Mouse (Mus musculus) bone marrow macrophage, adult 2 months (primary cell): ENCODE data around the gene Ifit1. TPM values are rescaled to one million over a fixed set of nuclear protein-coding genes. Genes with fewer than 3 reads are reported as not detected.

ENCODE experiments used
- H3K27ac ChIP-seq: 2 replicates; pipeline ENCODE4 v1.5.1; 2012; ENCODE audit warnings: low read depth, low read length; ENCODE audit not compliant: insufficient read depth
- H3K4me1 ChIP-seq: 2 replicates; pipeline ENCODE4 v1.6.1; 2012; ENCODE audit warnings: low read length; ENCODE audit not compliant: control insufficient read depth, insufficient read depth
- H3K4me3 ChIP-seq: 2 replicates; pipeline ENCODE4 v1.5.1; 2012; ENCODE audit warnings: mild to moderate bottlenecking, low read length, moderate library complexity; ENCODE audit not compliant: insufficient read depth
- CTCF ChIP-seq: IDR thresholded peaks from 2 replicates; pipeline ENCODE4 v1.5.1; 2012; ENCODE audit warnings: low read depth, mild to moderate bottlenecking, low read length, moderate library complexity
- POLR2A ChIP-seq: IDR thresholded peaks from 2 replicates; pipeline ENCODE4 v1.6.1; 2012; ENCODE audit warnings: mild to moderate bottlenecking, low read depth, low read length, borderline replicate concordance
- polyA plus RNA-seq: library from polyadenylated mRNA; stranded (reverse); fragments of >200 nt; gene quantifications from 2 replicates; pipeline ENCODE4 v1.2.4, GENCODE M21; 2012; ENCODE audit not compliant: missing spikeins, insufficient read depth, insufficient read length

The Ifit1 gene
- polyA plus RNA-seq, 1 experiment: 46.3 TPM

DNA sequence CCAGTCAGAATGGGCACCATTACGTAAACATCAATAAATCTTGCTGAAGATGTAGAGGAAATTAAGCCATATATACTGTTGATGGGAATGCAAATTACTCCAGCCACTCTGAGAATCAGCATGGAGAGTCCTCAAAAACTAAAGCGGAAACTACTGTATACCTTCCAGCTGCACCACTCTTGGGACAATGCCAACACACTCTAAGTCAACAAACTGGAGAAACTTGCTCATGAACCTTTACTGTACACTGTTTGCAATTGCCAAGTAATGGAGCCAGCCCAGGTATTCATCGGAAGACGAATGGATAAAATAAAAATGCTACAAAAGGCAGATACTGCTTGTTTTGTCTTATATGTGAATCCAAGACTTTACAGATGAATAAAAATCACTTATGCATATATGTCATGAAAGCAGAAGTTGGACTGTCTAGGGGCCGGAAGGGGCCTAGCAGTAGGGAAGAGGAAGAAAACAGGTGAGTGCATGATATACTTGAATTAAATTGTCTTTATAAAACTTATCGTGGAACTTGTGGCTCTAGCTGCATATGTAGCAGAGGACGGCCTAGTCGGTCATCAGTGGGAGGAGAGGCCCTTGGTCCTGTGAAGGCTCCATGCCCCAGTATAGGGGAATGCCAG, 55.8 kb downstream of the Ifit1 start:
- TF ChIP-seq POLR2A (no peak), CTCF (no peak)
- H3K4me1 ChIP-seq: peaks cover 2% of the 10 kb centered on the region; the same call in 1 of the 2 replicates
- H3K4me3 ChIP-seq: no peak overlapping the region
- H3K27ac ChIP-seq: no peak overlapping the region

DNA sequence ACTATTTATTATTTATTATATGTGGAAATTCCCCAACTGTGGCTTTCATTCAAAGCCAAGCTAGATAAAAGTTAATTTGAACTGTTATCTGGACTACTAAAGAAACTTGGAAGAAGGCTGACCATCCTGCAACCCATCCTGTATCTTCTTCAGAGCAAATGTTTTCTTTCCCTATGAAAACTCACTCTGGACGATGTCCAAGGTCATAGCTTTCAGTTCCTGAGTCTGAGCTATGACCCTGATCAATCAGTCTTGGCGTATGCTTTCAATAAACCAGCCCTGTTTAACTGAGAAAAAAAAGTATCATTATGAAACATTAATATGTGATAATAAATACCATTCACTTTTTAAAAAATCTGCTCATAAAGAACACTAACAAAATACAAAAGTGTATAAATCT, 56.8 kb downstream of the Ifit1 start:
- no peak overlapping the region for H3K27ac ChIP-seq
- peaks cover 2% of the 10 kb centered on the region; the same call in 1 of the 2 replicates for H3K4me1 ChIP-seq
- H3K4me3 ChIP-seq: no peak overlapping the region
- TF ChIP-seq CTCF (no peak), POLR2A (no peak)

DNA sequence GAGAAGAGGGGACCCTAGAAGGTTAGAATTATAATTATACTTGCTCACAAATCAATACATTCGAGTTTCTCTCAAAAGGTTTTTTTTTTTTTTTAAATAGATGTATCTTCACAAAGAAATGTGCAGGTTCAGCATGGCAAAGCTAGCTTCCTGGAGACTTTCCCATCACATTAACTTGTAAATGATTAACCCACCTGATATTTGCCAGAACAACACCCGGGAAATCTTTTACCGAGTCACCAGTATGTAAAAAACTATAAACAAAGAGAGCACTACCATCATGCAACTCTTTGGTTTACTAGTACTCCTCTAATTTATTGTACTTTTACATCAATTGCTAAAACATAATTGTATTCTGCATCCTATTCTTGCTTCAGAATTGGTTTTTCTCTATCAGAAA, 57.8 kb downstream of the Ifit1 start:
- Histone ChIP-seq H3K4me3 (no peak overlapping the region), H3K27ac (no peak overlapping the region), H3K4me1 (peaks cover 2% of the 10 kb centered on the region; the same call in 1 of the 2 replicates)
- no peak for TF ChIP-seq POLR2A

DNA sequence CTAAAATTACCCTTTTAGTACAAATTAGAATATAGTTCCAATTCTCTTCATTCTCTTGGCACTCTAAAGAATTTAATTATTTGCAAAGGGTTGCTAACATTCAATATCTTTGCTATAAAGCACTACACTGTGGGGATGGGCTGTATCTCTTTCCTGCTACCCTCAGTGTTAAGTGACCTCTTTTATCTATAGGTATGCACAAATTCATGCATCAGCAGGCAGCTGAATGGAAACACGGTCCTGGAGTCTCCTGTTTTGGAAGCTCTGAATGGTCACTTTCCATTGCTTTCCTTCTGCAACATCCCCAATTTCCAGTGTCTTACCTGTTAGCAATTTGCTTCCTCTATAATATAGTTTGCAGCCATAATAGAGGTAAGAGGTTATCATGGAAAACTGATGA, 58.2 kb downstream of the Ifit1 start:
- TF ChIP-seq POLR2A: no peak
- H3K27ac ChIP-seq: no peak overlapping the region
- peaks cover 2% of the 10 kb centered on the region; the same call in 1 of the 2 replicates for H3K4me1 ChIP-seq
- H3K4me3 ChIP-seq: no peak overlapping the region

DNA sequence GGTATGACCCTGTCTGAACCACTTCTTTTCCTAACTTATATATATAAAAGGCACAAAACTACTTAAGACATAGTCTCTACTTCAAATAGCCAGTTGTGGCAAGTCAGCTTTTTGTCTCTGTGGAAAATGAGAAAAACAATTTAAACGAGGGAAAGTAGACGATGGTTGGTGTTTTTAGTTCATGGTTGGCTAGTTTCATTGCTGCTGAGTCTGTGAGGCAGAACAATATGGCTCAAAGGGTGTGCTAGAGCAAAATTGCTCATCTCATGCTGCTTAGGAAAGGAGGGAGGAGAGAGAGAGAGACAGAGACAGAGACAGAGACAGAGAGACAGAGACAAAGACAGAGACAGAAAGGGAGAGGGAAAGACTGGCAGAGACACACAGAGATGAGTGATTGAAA, 58.6 kb downstream of the Ifit1 start:
- TF ChIP-seq POLR2A: no peak
- Histone ChIP-seq H3K4me1 (peaks cover 2% of the 10 kb centered on the region; the same call in 1 of the 2 replicates), H3K27ac (no peak overlapping the region), H3K4me3 (no peak overlapping the region)

Other genes starting within 250 kb of the Ifit1 start
- gene Ch25h, start 165.7 kb upstream of the Ifit1 start, polyA plus RNA-seq: 4.4 and 5.0 TPM in 2 replicates
- gene Lipa, start 113.4 kb upstream of the Ifit1 start, polyA plus RNA-seq: 991 and 1,052 TPM in 2 replicates
- 42.7 and 46.3 TPM in 2 replicates for gene Ifit2, start 90.2 kb upstream of the Ifit1 start, polyA plus RNA-seq
- gene Ifit3, start 57.3 kb upstream of the Ifit1 start, polyA plus RNA-seq: 129 and 136 TPM in 2 replicates
- 3.0 and 4.2 TPM in 2 replicates for gene Ifit1bl1, start 38.9 kb upstream of the Ifit1 start, polyA plus RNA-seq
- gene Ifit3b, start 32.9 kb upstream of the Ifit1 start, polyA plus RNA-seq: 21.1 and 25.0 TPM in 2 replicates
- gene Ifit1bl2, start 128 bp upstream of the Ifit1 start, polyA plus RNA-seq: 0.25 and 0.33 TPM in 2 replicates
- gene Slc16a12, start 106.4 kb downstream of the Ifit1 start, polyA plus RNA-seq: 0.27 TPM in 1 of 2 replicates, not detected in the other
- 4.8 and 5.2 TPM in 2 replicates for gene Pank1, start 238.6 kb downstream of the Ifit1 start, polyA plus RNA-seq